Mouse (Mus musculus): ENCODE measurements around the gene Mgll.

The Mgll gene

DNA sequence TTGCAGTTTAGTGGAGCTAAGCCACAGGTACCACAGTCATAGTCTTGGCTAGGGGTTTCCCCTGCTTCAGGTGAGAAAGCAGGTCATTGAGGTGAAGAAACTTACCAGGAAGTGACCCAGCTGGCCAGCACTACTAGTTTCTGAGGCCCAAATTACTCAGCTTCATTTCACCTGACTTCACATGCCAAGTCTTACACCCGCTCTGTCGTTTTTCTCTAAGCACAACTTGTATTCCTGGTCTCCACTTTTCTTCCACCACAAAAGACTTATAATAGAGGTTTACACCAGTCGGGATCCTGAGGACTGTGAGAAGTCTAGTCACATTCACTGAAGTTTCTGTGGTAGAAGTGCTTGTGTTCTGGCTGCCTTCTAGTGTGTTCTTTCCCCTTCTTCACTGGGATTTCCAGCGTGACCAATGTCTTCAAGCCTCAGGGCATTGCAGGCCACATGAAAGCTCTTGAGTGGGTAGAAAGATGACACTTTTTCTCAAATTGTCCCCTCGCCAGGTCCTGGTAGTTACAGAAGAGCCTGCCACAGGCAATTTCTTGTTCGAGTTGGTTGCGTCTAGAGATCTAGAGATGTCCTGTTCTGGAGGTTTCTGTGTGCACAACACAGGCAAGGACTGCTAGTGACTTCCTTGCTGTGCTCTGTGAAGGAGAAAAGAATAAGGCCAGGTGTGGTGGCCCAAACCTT is 6.0 kb upstream of the Mgll start:
- no peak for DNase-seq

DNA sequence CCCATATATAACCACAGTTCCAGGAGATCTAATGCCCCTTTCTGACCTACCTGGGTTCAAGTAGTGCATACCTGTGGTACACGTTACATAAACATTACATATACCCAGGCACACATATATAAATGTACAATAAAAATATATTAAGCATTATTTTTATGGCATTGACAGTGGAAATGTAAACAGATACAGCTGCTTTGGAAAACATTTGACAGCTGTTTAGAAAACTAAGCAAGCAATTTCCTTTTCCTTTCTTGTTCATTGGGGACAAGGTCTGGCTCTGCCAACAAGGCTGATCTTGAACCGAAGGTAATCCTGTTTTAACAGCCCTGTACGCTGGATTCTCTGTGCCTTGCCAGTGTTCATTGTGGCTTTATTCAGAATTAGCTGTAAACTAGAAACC is 3.2 kb upstream of the Mgll start:
- no peak for DNase-seq

DNA sequence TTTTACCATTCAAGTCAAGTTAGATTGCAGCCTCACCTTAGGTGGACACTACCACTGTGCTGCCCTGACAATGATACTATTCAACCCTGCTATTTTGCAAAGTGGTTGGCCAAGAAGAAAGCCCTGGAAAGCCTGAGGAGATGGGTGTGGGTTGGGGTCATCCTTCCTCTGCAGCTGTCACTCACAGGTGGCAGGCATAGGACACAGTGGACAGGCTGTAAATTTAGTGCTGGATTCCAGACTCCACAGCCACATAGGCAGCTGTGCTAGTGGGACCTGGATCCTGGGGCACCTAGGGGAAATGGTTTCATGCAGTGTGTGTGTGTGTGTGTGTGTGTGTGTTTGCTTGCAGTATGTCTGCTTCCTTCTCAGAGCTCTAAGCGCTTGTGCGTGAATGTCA is 1.3 kb upstream of the Mgll start:
- DNase-seq = no peak

DNA sequence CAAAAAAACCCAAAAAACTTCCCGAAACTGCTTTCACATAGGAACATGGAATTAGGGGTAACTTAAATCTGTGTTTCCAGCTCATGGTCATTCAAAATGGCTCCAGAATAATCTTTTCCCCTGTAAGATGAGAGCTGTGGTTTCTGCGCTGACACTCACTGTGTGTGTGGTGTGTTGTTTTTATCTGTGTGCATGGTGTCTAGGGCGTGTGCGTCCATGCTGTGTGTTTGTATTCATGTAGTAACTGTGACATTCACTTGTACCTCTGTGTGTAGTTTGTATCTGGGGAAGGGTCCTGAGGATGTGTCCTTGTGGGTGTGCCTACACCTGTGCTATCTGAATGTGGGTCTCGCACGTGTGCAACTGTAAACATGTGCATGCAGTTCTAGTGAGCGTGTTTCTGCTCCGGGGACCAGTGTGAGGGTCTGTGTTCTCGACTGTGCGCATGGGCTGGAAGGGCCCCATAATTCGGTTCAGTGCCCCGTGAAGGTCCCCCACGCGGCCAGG is 353 bp upstream of the Mgll start:
- DNase-seq = no peak

DNA sequence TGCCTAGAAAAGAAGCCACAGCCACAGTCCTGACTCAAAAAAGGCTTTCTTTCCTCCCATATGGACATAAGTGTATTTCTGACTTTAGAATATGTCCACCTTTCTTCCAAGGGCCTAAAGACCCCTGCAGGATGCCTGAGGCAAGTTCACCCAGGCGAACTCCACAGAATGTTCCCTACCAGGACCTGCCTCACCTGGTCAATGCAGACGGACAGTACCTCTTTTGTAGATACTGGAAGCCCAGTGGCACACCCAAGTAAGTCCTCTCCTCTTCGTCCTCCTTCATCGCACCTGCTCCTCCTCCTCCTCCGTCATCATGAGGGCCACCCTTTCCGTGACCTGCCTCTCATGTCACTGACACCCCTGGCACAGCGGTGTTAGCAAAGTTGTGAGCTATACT is 1.4 kb downstream of the Mgll start:
- DNase-seq = no peak

DNA sequence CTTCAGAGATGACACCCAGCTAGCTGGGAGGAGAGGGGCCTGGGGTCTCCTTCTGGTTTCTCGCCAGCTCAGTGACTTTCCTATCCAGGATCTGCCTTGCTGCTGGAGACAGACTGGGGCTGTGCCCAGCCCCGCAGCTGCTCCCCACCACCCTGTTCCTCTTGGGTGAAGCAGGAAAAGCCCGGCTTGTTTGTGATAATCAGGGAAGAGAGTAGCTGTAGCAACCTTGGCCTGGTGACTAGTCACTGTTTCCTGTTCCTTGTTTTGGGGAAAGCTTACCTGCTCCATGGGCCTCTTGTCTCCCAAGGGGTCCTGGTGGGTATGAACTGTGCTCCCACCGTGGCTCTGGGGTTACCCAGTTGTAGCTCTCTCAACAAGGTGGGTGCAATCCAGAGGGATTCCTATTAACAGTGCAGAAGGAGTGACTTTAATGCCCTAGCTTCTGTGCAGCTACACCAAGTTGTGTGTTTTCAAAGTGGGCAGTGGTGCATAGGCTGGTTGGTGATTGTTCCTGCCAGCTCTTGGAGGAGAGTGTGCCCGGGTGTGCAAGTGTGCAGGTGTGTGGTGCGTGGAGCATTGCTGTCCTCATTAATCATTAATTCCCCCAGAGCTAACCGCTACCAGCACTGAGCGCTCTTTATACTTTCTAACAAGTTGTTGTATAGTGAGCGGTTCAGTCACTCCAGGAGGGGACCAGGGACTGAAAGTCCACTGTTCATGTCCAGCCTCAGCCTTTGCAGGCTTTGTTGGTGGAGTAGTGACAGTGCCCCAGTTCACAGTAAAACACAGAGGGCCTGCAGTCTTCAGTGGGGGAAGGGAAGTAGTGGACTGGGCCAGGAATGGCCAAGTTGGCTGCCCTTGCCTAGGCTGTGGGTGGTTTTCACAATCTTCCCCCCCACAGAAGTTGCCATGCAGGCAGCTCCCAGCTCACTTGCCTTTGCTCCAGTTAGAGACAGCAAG is 2.3 kb downstream of the Mgll start:
- DNase-seq = peak; percentile 59

DNA sequence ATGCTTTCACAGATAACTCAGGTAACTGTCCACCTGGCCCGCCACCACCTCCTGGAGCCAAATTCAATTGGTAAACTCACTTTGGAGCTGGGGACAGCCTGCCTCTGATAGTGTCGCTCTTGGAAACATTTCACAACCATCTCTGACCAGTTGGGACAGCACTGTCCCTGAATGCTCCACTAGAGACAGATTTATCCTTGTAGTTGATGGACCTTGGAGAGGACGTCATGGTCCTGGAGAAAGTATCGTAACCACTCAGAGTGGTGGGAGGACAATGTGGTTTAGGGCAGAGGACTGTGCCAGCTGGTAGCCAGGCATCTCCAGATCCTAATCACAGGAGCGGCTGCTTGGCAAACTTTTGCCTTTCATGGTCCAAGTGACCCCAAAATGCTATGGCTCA is 3.3 kb downstream of the Mgll start:
- DNase-seq = no peak

DNA sequence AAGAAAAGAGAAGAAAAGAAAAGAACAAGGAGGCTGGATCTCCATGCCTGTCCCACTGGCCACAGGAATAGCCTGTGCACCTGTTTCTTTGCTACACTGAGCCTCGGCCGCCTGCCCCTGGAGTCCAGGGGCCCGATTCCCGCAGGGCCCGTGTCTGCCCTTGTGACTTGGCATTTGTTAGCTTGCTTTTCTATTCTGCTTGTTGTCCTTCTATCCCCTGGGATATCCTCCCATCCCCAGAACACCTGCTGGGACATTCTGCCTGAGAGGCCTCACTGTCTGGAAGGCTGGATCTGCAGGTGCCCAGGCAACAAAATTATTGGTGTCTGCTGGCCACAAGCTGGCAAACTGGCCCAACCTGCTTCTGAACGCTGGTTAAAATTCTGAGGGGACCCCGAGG is 3.8 kb downstream of the Mgll start:
- DNase-seq = no peak

DNA sequence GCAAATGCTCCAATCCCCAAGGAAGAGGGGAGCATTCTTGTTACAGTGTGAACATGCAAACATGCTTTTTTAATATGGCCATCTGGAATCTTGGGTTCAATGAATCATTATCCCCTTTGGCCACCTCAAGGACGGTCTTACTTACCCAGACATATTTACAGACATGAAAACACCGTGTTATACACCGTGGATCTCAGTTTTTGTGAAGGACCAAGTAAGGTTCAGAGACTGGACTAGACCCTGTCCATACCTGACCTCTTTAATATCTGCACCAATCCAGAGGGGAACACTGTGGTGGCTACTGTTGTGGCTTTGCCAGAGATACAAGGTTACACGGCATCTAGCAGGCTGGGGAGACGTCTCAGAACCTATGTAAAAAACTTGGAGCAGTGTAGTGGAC is 4.3 kb downstream of the Mgll start:
- DNase-seq = no peak

DNA sequence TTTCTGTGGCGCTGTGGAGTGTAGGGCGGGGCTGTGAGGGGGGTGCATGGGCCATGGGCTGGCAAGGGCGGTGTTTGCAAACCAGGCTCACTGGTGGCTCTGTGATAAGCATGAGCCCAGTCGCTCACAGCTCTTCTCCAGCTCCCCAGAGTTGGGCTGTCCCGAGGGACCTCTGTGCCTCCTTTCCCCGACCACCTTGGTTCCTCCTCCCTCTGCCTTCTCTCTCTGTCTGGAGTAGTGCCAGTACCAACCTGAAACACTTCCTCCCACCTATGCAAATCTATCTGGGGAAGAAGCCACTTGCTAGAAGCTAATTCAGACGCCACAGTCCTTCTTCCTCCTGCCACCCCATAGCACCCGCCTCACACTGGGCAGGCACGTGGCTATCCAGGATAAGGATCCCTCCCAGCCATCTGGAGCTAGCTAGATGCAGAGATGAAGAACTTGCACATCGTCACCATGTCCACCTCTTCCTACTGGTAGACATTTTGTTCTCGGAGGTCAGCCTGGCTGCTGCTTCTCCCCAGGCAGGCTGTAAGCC is 7.1 kb downstream of the Mgll start:
- DNase-seq = no peak

DNA sequence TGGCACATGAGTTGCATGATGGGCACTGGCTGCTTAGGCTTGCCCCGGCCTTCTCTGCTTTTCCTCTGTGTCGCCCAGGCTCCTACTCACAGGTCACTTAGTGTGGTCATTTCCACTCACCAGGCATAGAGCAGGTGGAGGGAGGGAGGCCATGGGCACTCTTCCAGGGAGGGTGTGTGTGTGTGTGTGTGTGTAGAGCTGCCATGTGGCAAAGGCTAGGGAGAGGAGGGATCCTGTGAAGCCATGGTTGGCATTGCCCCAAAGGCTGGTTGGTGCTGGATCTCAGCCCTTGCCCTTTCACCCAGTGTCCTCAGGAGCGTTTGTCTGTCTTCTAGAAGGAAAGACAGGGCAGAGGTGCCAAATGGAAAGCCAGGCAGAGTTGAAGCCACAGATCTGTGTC is 7.8 kb downstream of the Mgll start:
- DNase-seq = peak; percentile 85

DNA sequence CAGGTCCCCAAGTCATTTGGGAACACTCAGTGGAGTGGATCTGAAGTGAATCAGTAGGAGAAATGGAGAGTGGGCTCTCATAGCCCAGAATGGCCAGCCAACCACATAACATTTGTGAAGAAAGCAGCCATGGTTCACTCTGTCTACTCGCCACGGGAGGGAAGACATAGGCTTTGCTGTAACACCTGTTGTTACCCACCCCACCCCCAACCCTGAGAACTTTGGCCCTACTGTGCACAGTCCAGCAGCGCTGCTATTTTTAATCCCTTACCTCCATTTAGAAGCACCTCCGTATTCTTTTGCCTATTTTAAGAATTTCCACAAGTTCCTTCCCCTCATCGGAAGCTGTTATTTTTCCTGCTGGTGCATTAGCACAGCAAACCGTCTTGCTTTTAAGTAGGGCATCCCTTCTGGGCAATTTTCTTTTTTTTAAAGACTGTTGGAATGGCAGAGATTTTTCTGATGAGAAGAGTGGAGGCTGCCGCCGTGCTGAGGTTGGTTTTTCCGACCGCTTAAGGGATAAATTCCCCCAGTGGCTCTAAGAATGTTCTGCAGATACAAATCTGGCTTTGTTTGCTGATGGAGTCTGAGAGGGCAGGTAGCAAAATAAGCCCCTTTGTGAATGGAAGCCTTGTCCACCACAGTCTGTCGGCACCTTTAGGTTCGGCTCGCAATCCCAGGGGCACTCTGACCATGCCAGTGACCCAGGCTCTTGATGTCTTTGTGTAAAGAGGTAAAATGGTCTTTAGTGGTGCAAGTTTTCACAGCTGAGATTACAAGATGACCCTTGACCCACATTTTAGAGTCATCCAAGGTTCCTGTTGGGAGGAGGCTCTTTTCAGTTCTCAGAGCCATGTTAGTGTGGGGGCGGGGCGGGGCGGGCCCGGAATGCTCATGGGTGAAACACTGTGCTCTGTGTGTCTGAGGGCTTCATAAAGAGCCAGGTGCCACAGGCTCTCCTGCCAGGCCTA is 8.7 kb downstream of the Mgll start:
- DNase-seq = no peak

DNA sequence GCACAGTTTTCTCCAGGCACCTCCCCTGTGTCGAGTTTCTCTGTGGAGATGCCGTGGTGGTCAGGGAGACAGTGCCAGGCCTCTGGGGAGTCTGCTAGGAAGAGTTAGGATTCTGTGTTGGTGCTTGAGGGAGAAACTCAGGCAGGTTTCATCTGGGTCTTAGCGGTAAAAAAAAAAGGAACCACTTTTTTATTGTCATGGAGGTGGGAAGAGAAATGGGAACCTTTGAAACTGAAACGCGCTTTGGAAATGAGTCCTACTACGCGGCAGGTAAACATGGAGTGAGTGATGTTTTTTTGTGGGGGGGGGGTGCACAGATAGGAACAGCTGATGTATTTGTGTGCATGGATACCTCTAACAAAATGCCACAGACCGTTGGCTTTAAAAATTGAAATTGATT is 12.1 kb downstream of the Mgll start:
- no peak for DNase-seq

DNA sequence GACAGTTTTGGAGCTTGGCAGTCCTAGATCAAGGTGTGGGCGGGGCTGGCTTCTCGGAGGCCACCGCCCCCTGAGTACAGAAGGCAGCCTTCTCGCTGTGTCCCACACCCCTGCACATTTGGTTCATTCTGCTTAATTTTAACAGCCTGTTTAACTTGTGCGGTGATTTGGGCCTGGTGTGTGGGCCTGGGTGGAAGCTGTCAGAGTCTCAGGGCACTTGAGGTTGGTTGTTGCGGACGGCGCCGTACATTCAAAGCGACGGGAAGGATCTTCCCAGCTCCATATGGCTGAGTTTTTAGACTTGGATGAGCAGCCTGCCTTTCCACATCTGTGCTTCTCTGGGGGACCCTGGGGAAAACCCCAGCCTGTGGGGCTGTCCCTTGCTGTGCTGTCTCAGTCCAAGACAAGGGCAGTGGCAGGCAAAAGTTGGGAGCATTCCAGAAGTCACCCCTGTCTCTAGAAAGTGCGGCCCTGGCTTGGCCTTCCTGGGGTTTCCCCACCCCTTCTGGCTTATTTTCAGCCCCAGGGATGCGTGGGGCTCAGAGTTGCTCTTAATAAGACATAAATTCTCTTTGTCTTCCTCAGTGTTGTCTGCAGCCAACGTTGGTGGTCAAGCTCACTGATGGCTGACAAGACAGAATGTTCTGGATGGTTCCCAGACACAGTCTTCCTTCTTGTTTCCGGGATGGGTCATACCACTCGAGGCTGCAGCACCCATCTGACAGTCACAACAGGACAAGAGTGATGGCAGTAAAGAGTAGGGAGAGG is 12.7 kb downstream of the Mgll start:
- peak; percentile 66 for DNase-seq

DNA sequence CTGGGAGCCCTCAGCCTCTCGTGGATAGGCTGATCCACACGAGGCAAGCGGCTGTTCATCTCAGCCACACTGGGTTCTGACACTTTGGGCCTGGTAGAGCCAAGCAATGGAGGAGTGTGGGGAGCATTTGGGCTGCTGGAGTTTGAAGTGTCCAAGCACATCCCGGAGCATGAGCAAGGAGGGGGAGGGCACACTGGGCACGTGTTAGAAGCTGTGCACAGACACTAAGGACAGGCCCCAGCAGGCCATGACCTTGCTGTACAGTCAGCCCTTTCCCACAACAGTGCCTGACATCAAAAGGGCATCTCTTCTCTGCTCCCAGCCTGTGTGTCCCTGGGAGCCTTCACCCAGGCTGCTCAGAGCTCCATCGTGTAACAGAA is 13.3 kb downstream of the Mgll start:
- no peak for DNase-seq

DNA sequence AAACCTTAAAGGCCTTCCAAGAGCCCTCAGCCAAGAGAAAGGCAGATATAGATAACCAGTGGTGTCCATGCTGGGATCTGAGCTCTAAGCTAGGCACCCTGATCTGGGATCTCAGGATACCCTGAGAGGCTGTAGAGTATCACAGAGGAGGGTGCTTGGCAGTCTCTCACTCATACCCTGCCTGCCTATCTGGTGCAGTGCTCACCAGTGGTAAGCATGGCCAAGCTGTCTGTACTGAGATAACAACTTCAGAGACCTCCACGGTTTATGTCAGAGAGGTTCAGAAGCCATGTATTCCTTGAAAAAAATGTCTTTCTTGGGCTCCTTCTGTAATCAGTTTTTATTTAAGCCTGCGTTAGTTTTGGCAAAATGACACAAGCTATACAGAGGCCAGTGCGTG is 16.8 kb downstream of the Mgll start:
- DNase-seq = no peak

DNA sequence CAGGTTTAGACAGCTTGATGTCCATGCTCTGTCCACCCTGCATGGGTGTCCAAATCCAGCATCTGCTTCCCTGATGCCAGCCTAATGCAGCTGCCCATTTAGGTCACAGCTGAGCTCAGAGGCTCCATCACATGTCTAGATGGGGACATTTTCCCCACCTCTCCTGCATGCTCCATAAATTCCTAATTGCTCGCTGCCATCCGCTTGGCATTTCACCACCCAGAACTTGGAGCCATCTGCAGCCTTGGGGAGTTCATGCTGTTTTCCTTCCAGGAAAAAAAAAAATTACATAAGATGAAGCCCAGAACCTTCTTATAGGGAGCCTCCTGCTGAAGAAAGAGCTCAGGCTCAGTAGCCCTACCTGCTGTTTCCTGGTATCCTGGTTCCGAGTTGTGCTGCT is 17.6 kb downstream of the Mgll start:
- DNase-seq = no peak

DNA sequence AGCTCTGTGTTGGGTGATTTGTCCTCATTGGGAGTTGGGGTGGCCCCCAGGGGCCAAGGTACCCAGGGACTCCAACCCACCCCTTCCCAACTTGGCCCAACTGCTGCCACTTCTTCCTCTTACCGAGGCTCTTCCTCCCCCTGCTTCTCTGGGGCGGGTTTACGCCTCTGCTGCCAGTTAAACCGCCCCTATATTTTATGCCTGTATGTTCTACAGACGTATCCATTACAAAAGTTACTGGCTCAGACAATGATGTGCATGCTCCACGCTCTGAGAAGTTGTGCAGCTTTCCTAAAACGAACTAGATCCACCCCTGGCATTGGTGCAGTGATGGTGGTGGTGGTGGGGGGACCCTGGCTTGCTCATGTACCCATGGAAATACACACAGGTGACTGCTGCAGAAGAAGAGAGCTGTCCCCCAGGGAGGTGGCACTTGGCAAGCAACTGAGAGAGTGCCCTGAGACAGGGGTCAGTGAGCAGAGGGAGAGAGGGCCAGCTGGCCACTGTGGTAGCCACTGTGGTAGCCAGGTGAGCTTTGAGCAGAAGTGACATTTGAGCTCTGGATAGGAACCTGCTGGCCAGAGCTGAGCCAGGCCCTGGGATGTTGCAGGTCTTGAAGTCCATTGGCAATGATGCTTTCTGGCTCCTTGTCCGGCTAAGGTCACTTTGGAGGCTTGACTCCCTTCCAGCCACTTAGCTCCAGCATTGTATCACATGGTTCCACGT is 18.2 kb downstream of the Mgll start:
- DNase-seq = no peak

DNA sequence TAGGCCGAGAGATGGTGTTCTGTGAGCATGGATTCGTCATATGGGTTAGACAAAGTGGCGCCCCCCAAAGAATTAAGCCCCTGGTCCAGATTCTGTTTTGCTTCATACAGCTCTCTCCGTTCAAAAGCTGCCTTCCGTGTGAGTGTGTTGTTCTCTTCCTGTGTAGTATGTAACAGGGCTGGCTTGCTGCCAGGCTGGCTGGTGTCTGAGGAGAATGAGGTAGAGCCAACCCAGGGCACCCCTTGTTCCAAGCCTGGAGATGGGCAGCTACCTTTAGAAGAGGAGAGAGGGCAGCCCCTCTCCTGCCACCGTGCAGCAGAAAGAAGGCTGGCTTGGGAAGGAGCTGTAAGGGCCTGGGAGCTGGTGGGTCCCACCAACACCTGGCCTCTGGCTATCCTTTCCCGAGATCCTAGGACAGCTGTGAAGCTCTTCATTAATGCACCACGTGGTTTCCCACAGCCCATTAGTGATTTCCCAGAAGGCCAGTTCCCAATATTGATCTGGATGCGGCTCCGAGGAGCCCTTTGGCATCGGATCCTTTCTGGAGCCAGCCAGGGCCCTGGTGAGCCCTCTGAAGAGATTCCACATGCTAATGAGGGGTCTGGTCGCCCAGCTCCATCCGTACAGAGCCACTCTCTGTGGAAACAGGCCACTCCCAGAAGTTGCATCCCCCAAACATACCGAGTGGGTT is 19.5 kb downstream of the Mgll start:
- DNase-seq = no peak

DNA sequence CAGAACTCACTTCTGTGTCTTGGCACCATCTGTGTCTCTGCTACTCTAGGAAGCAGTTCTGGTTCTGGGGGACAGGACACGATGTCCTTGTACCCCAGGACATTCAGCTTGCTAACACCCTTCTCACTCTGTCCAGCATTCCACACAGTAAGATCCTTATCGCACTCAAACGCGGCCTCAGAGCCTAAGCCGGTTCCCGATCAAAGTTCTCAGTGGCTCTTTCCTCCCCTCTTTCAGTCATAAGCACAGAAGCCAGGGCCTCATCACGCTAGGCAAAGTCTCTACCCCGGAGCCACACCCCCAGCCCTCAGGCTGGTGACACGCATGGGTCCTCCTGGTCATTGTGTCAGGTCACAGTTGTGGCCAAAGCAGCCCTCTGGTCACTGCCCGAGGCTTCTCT is 20.8 kb downstream of the Mgll start:
- DNase-seq = no peak

DNA sequence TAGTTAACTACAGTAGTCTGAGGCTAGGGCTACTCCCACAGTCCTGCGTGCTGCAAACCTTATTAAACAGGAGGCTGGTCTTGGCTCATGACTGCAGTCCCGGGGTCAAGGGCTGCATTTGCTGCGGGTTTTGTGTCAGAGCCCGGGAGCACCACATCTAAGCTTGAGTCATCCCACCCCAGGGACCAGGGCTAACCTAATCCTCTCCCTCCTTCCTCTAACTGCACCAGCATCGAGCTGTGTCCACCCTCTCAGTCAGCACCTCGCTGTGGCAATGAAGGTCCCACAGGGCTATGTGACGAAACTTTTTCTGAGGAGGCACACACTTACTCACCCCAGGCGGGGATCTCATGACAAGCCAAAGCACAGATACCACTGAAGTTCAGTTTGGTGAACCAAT is 22.1 kb downstream of the Mgll start:
- no peak for DNase-seq

Data from kidney, postnatal 10 days (tissue).